Mouse (Mus musculus) cortical plate, adult 2 months (tissue): Measurements from ENCODE around the gene Wnt8b.

ENCODE experiments used
- CTCF ChIP-seq: fragments of 200-500 bp; IDR thresholded peaks from 2 replicates; pipeline ENCODE4 v1.5.1; 2011; ENCODE audit warnings: mild to moderate bottlenecking, control low read depth, low read length; ENCODE audit not compliant: insufficient read depth; ENCODE audit errors: extremely low read depth
- POLR2A ChIP-seq: fragments of 200-500 bp; IDR thresholded peaks from 2 replicates; pipeline ENCODE4 v1.6.1; 2011; ENCODE audit warnings: mild to moderate bottlenecking, low read length, control low read depth; ENCODE audit not compliant: insufficient read depth; ENCODE audit errors: extremely low read depth

DNA sequence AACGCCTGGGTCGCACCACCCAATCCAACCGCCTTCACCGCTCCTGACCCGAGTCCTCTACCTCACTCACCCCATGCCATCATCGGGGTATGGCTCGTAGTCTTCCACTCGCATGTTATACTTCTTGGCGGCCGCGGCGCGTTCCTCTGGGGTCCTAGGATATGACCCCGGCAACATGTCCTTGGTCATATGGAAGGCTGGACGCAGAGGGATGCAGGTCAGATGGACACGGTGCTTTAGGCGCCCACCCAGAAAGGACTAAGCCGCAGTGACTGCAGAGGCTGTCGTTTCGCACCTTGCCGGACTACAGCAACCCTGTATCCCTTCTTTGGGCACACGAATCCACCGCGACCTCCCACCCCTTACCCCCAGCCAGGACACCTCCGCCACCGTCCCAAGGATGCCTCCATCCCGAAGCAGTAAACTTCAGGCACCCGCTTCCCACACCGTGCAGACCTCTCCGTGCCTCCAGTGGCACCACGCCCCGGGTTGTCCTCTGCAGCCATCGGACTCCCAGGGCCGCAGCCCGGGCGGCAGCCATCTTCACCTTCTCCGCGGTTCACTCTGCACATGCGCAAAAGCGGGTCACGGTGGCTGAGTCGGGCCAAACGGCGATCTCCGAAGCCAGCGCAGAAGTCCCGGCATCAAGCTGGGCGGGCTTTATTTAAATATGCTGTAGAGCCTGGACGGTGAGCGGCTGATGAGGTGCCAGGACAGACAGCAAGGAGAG is 61.8 kb downstream of the Wnt8b start, which contains the start of gene Ndufb8:
- TF ChIP-seq CTCF (no peak), POLR2A (peak; percentile 86)
